Mouse (Mus musculus): ENCODE measurements around the gene Ak4. TPM values are rescaled to one million over a fixed set of nuclear protein-coding genes. Genes with fewer than 3 reads are reported as not detected.
A peak's percentile ranks its signal among the peaks of the same experiment; 100 is the strongest.
"Not testable (repeated sequence)": the region's sequence is repeated elsewhere in the genome, so short reads cannot be mapped to it uniquely, and the experiment has no call there.

The Ak4 gene
- total RNA-seq, 2 experiments from 2014 or later, result 41.8 to 47.5 TPM

DNA sequence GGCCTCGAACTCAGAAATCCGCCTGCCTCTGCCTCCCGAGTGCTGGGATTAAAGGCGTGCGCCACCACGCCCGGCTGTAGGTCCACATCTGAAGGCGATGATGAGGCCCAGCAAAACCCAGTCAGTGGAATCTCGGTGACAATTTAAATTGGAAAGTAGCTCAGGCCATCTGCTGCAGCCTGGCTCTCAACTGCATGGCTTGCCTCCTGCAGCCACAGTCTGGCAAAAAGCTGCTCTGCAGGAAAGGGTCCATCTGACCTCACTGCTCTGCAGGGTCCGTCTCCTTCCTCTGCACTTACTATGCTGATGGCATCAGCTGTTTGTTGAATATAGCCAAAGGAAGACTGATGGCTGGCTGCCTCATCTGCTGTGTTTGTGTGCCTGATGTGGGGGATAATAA is 3.9 kb downstream of the Ak4 start:
- DNase-seq (ENCODE audit: low spot score in 2 of 2), result no peak

DNA sequence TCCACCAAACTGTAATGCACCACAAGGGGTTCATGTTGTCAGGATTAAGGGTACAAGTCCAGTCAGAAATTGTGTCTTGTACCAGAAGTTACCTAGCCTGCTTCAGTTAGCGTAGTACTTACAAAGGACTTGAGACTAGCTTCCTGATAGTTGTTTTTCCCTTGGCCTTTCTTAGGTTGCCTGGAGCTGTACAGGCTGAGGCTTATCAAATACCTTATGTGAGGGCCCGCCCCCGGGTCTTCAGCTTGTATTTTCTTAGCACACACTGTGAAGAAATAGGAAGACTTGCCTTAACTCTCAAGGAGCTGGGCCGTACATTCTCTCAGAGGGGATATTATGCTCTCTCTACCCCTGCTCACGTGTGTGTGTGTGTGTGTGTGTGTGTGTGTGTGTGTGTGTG is 4.5 kb downstream of the Ak4 start:
- no peak for DNase-seq (ENCODE audit: low spot score in 2 of 2)

DNA sequence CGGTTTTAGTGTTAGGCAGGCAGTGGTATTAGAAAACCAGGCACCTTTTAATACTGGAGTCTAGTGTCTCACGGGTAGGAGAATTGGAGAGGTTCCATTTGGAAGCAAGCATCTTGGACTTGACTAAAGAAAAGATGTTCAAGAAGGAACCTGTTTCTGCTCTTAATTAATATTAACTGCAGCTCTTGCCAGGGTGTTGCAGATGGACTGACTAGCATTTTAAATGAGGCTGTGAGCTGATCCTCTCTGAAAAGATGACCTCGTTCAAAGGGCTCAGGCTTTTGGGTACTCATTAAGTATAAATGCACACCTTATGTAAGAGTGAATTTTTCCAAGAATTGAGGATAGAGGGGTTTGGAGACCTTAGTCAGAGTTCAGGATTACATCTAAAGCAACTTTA is 5.4 kb downstream of the Ak4 start:
- no peak for DNase-seq (ENCODE audit: low spot score in 2 of 2)

DNA sequence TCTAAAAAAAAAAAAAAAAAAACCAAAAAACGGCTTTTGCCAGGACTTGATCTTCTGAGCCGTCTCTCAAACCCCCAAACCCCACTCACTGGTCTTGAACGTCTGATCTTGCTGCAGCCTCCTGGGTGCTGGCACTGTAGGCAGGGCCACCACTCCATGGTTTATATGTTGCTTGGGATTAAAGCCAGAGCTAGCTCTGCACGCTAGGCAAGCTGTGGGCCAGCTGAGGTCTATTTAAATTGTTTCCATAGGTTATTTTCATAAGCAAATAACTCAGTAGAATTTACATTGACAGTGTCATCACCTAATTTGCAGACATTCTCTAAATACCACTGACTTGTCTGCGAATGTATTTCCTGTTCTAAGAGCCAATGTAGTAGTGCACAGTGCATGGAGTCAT is 6.0 kb downstream of the Ak4 start:
- DNase-seq (ENCODE audit: low spot score in 2 of 2), result no peak

DNA sequence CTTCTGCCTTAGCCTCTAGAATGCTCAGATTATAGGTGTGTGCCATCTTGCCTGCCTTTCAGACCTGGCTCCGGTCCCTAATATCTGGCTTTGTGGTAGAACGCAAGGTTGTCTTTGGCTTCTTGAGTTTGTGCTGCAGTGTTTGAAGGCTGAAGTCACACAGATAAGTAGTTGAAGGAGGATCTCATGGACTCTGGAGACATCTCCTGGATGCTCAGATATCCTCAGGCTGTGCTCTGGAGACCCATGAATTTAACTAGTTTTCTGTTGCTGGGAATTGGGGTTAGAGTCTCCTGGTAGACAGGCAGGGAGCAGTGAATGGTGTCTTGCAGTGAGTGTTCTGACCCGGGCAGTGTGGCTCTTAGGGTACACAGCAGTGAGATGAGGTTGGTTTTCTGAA is 6.6 kb downstream of the Ak4 start:
- DNase-seq (ENCODE audit: low spot score in 2 of 2), result no peak

DNA sequence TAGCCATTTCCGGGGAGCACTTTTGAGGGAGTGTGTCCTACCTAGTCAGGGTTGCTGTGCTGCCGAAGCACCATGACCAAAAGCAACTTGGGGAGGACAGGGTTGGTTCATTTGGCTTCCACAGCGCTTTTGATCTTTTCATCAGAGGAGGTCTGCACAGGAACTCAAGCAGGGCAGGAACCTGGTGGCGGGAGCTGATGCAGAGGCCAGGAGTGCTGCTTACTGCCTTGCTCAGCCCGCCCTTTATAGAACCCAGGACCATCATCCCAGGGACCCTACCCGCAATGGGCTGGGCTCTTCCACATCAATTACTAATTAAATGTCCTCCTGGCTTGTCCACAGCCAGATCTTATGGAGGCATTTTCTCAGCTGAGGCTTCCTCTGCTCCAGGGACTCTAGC is 7.5 kb downstream of the Ak4 start:
- DNase-seq (ENCODE audit: low spot score in 2 of 2), result no peak

DNA sequence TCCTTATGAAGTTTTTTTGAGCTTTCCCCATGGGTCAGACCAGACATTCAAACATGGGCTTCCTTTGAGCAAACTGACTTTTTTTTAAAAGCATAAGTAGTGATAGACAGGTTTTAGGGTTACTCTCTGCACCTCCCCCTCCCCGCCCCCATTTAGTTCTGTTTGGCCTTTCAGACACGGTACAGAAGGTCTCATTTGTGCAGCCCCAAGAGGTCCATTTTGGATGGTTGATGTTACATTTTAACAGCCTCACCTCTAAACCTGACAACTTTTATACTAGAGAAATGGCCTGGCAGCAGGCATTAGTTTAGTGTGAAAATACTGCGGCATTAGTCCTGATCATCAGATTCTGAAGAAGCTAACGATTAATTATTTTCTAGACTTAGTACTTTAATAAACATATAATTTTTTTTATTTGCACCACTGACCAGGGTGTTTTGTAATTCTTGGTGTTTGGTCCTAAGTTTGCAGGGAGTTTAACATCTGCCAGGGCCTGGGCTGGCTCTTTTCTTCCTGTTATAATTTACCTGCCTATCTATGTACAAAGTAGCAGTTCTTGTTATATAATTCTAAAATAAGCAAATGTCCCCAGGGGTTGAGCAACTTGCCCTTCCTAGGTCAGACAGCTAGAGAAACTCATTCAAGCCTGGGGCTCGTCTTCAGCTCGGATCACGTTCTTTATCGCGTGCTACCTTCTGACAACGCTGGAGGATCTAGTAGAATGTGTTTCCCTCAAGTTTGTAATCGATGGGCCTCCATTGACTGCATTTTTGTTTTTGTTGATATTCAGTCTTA is 9.0 kb downstream of the Ak4 start:
- no peak for DNase-seq (ENCODE audit: low spot score in 2 of 2)

DNA sequence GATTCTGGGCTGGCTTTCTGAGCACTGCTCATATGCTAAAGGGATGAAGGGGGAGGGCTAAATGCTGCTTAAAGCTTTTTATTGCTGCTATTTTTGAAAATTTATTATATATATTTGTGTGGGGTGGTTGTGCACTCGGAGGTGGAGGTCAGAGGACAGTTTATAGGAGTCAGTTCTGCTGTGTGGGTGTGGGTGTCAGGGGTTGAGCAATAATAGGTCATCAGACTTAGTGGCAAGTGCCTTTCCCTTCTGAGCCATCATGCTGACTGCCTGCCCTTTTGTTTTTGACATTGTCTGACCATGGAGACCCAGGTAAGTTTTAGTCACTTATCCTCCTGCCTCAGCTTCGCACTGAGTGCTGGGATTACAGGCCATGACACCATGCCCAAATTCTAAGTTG is 10.0 kb downstream of the Ak4 start:
- DNase-seq (ENCODE audit: low spot score in 2 of 2), result no peak

DNA sequence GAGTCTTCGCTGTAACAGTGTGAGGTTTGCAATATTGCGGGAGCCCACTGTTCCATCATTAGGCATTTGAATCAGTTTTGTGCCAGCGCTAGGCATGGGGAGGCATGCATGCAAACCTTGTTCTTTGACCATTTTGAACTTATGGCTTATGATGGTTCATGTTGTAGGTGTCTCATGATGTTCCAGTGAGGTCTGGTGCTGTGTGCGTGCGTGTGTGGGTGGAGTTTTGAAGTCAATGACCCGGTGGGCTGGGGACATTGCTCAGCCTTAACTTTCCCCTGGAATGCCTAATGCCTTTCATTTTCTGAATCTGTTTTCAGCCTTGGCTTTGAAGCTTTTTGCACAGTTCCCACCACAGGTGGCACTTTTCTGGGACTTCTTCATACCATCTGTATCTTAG is 10.9 kb downstream of the Ak4 start:
- DNase-seq (ENCODE audit: low spot score in 2 of 2), result no peak

DNA sequence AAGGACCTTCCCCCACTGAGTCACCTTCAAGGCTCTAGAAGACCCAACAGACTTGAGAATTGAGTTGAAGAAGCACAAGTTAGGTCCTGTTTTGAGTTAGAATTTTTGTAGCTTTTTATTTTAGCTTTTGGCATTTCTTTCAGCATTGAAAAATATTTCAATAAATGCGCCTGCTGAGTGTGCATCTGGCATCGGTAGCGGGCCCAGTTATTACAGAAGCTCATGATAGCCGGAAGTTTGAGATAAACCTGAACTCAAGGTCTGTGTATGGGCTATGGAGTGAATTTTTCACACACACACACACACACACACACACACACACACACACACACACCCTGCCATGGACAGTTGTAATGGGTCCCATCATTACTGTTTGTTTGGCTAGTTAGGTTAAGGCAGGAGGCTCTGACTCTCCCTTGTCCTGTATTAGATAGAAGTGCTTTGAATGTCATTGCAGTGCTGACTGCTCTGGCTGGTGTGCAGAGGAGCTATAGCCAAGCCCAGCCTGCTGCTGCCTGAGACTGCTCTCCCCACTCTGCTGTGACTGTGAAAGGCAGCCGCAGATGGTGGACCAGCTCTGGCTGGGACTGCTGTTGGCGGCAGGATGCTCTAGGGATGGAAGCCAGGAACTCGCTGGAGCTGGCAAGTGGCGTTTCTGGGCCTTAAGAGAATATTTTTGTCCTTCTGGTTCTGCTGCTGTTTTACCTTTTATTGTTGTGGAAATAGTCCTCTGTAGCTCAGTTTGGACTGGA is 17.9 kb downstream of the Ak4 start:
- peak; percentile 82 to 83 for DNase-seq (ENCODE audit: low spot score in 2 of 2)

DNA sequence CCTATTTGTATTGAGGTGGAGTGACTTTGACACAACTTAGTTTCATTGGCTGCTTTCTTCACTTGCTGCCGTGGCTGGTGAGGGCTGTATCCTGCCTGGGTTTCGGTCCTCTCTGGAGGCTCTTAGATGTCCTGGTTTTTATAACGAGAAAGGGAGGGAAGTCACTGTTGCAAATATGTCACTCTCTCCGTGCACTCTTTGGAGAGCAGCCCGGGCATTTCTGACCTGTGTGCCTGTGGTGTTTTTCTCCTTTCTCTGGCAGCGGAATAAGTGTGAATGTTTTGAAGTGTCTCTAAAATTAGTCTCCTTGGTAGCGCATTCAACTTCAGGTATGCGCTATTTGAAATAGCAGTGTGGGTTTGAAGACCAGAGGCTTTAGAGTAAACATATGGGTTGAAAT is 19.2 kb downstream of the Ak4 start:
- DNase-seq (ENCODE audit: low spot score in 2 of 2), result no peak

DNA sequence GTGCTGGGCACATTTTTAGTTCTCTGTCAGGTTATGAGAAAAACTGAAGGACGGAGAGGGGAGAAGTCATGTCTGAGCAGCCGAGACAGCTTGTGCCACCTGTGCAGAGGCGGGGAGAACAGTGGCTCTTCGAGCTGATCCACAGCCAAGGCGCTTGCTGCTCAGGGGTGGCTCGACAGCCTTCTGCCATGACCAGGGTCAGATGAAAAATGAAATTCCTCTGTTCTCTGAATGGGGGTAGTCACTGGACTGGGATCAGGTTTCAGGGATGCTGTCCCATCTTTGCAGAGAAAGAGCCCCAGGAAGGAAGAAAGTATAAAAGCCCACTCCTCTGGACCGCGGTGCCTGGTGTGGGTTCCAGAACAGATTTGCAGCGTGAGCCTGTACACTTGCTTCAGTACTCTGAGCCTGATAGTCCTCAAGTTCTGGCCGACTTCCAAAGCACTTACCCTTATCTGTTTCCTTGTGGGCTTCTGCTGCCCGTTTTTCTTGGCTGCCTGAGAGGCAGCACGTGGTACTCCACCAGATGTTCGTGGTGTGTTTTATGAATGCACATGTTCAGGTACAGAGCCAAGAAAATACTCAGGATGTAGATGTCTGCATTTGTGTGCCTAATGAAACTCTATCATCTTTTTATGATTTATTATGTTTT is 20.8 kb downstream of the Ak4 start:
- DNase-seq (ENCODE audit: low spot score in 2 of 2), result no peak

DNA sequence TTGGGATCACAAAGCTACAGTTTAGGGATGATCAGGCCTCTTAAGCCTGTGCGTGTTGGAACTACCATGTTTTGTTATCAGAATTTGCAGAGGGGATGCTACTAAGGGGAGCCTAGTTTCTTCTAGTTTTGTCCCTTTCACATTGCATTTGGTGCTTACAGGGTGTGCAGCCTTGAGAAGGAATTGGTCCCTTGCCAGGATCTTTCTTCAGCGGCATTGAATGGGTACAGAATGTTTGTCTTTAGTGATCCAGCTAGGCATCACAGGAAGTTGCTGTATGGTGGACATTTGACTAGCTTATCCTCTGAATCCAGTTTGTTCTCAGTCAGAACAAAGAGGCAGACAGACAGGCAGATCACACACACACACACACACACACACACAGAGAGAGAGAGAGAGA is 23.7 kb downstream of the Ak4 start:
- no peak for DNase-seq (ENCODE audit: low spot score in 2 of 2)

DNA sequence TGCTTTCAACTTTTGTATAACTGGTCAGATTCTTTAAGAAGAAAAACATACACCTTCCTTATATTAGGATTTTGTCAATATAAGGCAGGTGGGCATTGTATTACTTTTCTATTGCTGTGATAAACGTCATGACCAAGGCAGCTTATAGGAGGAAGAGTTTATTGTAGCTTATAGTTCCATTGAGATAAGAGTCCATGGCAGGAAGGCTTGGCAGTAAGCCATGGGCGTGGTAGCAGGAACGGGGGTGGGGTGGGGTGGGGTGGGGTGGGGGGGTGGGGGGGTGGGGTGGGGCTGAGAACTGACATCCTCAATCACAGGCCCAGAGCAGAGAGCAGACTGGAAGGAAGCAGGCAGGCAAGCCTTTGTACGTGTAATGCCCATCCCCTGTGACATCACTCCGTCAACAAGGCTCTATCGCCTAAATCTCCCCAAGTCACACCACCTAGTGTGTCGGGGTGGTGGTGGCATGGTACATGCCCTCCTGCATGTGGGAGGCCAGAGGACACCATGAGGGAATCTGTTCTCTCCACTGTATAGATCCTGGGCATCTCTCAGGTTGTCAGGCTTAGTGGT is 24.4 kb downstream of the Ak4 start:
- no peak for DNase-seq (ENCODE audit: low spot score in 2 of 2)

DNA sequence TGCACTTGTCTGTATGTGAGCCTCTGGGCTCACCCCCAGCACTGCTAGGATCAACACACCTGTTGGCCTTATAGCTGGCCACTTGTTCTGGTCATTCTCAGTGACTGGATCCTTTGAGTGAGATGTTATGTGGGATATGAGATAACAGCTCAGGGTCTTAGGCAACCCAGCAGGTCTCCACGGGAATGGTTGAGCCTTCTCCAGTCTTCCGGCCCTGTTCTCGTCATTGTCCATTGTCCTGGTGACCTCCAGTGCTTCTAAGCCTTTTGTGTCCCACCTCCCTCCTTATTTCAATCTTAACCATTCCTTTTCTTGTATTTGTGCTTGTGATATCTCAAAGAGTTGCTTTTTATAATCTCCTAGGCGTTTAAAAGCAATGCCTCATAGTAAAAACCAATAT is 26.6 kb downstream of the Ak4 start:
- no peak for DNase-seq (ENCODE audit: low spot score in 2 of 2)

DNA sequence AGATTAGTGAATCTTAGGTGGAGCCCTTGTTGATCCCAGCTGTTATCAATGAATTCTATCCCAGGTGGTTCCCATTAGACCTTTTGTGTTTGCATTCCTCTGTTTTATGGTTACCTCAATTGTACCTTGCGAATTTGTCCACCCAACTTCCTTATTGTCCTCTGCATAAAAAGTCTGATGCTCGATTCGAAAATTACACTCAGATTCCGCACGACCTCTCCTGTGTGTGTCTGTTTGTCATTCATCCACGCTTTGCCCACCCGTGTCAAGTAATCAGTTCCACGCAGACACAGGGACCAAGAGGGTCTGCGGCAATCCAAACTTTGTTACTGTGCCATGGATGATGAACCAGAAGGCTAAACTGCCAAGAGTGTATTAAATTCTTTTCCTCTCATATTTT is 27.5 kb downstream of the Ak4 start:
- DNase-seq (ENCODE audit: low spot score in 2 of 2), result not testable (repeated sequence)

DNA sequence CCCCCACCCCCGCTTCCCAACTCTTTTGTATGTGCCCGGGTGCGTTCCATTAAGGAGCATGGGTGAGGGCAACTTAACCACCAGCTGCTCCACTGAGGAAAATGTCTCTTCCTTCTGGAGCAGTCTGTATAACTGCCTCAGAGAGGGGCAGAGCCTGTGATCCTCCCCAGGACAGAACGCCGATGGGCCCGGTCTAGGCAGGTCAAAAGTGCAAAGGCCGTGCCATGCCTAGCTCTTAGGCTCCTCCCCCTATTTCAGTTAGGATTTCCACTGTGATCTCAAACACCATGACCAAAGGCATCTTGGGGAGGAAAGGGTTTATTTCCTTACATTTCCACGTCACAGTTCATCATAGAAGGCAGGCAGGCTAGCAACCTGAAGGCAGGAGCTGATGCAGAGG is 29.6 kb downstream of the Ak4 start:
- no peak for DNase-seq (ENCODE audit: low spot score in 2 of 2)

DNA sequence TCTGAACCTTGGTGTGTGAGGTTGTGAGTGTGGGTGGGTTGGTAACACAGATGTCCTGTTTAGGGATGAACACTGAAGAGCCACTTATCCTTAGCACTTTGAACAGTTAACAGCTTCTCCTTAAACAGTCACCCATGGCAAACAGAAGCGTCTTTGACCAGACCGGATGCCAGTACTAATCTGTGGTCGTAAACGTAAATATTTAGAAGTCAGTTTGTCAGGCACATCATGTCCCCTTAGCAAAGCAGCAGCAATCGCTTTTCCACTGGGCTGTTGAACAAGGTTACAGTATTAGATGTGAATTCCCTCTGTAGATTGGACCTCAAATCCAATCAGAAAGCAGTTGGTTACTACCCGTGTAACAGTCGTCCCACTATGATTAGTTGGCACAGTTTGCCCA is 30.3 kb downstream of the Ak4 start:
- no peak for DNase-seq (ENCODE audit: low spot score in 2 of 2)

DNA sequence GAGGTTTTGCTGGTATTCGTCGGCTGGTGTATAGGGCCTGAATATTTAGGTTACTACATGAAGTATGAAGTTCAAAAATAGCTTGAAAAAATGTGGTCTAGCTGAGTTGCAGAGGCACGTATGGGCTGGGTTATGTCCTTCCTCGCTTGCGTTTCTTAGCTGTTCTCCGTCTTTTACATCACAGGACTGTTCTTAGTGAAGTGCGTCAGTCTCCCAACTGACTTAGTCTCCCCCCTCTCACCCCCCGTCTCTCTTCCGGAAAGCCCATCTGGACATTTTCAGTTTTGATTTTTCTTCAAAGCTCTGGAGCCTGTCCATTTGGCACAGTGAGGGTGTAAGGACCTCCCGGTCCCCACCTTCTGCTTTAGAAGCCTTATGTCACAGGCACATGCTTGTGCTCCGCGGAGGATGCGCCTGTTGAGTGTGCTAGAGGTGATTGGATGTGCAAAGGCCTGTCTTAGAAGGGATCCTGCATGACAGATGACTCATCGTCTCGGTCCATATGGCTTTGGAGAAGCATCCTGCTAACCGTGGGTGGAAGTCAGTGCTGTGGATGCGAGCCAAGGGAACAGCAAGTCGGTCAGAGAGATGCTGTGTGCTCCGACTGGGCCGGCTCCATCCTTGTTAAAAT is 31.2 kb downstream of the Ak4 start:
- peak; percentile 55 to 69 for DNase-seq (ENCODE audit: low spot score in 2 of 2)

DNA sequence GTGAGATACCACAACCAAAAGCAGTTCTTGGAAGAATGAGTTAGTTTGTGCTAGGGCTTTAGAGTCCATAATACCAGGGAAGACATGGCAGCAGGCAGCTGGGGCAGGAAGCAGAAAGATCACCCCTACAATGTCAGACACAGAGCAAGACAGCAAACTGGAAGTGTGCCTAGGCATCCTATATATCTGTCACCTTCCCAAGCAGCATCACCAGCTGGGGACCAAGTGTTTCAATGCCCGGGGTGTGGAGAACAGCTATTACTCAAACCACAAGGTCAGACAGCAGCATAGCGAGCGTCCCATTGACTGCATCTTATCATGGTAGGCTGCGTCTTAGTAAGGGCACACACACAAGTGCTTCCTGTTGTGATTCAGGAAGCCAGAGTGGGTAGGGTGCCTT is 32.0 kb downstream of the Ak4 start:
- no peak for DNase-seq (ENCODE audit: low spot score in 2 of 2)

DNA sequence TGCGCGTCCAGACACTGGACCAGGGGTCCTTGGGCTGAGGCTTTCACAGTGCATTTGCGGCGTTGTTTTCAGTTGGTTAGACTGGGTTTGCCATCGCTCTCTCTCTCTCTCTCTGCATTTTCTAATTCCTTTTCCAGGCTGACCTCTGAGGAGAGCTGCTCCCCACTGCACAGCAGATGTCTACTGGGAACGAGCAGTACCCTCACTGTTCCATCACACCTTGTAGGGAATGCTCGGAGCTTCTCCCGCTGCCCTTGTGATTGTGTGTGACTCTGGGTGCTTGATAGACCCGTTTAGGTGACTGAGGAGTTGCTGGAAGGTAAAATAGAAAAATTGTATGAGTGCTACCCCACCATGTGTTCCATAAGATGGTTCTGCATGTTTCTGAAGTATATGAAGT is 33.8 kb downstream of the Ak4 start:
- DNase-seq (ENCODE audit: low spot score in 2 of 2), result no peak

DNA sequence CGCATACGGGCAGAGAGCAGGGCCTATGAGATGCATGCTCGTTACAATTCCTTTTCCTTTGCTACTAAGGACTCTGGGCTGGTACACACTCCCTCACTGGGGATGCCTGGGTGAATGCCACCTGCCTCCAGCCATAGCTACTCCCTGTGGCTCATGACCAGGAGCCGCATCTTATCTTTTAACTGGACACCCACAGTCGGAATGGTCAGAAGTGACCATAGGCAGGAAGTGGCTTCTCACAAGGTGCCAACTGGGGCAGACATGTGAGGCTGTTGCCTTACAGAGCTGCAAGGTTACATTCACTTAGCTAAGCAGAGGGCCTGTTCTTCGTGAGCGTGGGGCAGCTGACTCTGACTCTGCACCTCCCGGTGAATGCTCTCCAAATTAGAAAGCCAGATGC is 38.1 kb downstream of the Ak4 start:
- DNase-seq (ENCODE audit: low spot score in 2 of 2), result no peak
